Mouse (Mus musculus): ENCODE data around the gene 2410004B18Rik. TPM values are rescaled to one million over a fixed set of nuclear protein-coding genes. Genes with fewer than 3 reads are reported as not detected.

Gene 2410004B18Rik
- polyA plus RNA-seq (2012; fragmentation: generic; extraction: Trizol): 18.7 TPM

DNA sequence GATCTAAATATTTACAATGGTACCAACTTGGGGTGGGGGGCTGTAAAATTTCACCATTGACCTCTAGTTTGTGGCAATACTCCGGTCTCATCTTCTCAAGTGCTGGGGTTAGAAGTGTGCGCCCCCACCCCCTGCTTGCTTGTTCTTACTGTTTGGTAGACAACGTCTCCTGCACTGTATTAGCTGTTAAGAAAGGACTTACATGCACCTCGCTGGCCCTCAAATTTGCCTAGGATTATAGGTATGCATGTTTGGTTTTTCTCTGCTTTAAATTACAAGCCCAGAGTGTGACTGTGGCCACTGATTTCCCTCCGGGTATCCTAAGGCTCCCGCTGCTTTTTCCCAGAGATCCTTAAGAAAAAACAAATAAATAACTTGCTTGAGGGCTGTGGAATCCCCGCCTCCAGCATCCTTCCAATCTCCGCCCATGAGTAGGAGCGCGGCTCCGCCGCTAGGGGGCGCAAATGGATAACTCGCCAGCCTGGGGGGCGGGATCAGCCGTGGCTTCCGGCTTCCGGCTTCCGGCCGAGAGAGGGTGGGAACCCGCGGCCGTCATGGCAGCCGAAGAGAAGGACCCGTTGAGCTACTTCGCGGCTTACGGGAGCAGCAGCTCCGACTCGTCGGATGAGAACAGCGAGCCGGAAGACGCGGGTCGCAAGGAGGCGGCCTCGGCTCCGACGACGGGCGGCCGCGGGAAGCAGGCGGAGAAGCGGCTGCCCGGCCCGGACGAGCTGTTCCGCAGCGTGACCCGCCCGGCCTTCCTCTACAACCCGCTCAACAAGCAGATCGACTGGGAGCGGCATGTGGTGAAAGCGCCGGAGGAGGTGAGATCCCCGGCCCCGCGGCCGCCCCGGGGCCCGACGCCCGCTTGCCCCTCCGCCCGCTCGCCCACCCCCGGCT lies at the start of gene 2410004B18Rik:
Gene 2410004B18Rik (plus strand): TSS at position 510 of the 900 bp plus-strand sequence.
- peak within 1 kb of the TSS; percentile 46 for H3K4me3 ChIP-seq
- H3K27me3 ChIP-seq (ENCODE audit: control insufficient read depth, insufficient read depth, insufficient read length): no peaks in the 10 kb centered on the region
- TF ChIP-seq POLR2A (IDR thresholded peaks at IDR 0.05; ENCODE audit: insufficient read length, low read depth) (peak; percentile 90), POLR2AphosphoS2 (IDR thresholded peaks at IDR 0.05; ENCODE audit: insufficient read length, low read depth) (peak; percentile 94), MAX (IDR thresholded peaks at IDR 0.05; ENCODE audit: low read depth) (no peak), MYOG (IDR thresholded peaks at IDR 0.05; ENCODE audit: control insufficient read depth in 1 of 3, insufficient read depth in 1 of 3, insufficient read length in 2 of 3, low read depth in 2 of 3) (no peak), MYOD1 (IDR thresholded peaks at IDR 0.05; ENCODE audit: control insufficient read depth in 1 of 3, insufficient read length in 2 of 3, low read depth in 2 of 3) (peak in 1 of 3 experiments; percentile 7)
- H3K36me3 ChIP-seq (ENCODE audit: control insufficient read depth, insufficient read depth): peaks cover 22% of the 10 kb centered on the region
- H3K79me2 ChIP-seq (ENCODE audit: control insufficient read depth, insufficient read depth): peaks cover 32% of the 10 kb centered on the region
- H3ac ChIP-seq (ENCODE audit: control insufficient read depth, insufficient read length): peak within 1 kb of the TSS; percentile 18
- peak within 1 kb of the TSS; percentile 86 for H3K4me2 ChIP-seq (ENCODE audit: low read depth)

DNA sequence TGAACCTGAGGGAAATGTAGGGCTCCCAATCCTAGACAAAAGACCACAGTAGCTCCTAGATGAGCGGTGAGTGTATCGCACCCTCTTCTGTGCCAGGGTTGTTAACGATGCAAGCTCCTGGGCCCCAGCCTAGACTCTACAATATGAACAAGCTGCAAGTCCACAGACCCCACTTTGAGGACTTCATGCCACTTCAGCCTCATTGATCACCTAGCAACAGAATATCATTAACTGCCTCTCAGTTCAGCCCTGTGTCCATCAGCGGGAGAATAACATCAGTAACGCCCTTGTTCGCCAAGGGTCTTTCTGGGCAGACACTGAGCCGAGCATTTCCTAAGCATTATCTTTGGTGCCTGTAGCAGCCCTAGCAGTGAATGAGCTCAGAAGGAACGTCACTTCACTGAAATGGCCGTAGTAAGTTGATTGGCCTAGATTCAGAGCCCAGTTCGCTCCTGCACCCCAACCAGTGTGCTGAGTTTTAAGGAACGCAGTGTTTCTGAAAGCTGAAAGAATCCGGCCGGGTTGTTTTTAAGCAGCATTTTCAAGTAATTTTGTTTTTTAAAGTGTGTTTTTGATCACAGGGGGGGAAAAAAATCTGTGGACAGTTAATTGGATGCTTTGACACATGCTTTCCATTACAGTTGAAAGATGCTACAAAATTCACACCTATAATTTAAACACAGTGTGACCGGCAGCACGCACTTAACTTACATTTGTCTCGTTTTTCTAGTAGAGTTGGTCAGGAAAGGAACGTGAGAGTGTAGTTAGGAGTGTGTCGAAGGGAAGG lies 47.3 kb upstream of the 2410004B18Rik start:
- no peak for TF ChIP-seq TCF3 (IDR thresholded peaks at IDR 0.05; ENCODE audit: insufficient read length, low read depth)
- TF ChIP-seq MYOD1 (IDR thresholded peaks at IDR 0.05; ENCODE audit: control insufficient read depth in 1 of 3, insufficient read length in 2 of 3, low read depth in 2 of 3): no peak
- no peak for TF ChIP-seq USF1 (IDR thresholded peaks at IDR 0.05; ENCODE audit: low read depth)
- TF ChIP-seq POLR2A (IDR thresholded peaks at IDR 0.05; ENCODE audit: insufficient read length, low read depth): no peak
- no peak for TF ChIP-seq CEBPB (IDR thresholded peaks at IDR 0.05; ENCODE audit: insufficient read depth, poor library complexity, severe bottlenecking)
- no peak for TF ChIP-seq REST (IDR thresholded peaks at IDR 0.05; ENCODE audit: insufficient read depth, insufficient read length)
- TF ChIP-seq E2F4 (IDR thresholded peaks at IDR 0.05; ENCODE audit: insufficient read depth): no peak
- no peak for TF ChIP-seq SRF (IDR thresholded peaks at IDR 0.05; ENCODE audit: control insufficient read depth, insufficient read length, low read depth)
- no peak for TF ChIP-seq POLR2AphosphoS2 (IDR thresholded peaks at IDR 0.05; ENCODE audit: insufficient read length, low read depth)
- no peak overlapping the region for H3ac ChIP-seq (ENCODE audit: control insufficient read depth, insufficient read length)
- H3K4me3 ChIP-seq: no peak overlapping the region
- H3K36me3 ChIP-seq (ENCODE audit: control insufficient read depth, insufficient read depth): no peaks in the 10 kb centered on the region
- no peak overlapping the region for H3K4me2 ChIP-seq (ENCODE audit: low read depth)
- H3K27me3 ChIP-seq (ENCODE audit: control insufficient read depth, insufficient read depth, insufficient read length): no peaks in the 10 kb centered on the region
- no peaks in the 10 kb centered on the region for H3K79me2 ChIP-seq (ENCODE audit: control insufficient read depth, insufficient read depth)

DNA sequence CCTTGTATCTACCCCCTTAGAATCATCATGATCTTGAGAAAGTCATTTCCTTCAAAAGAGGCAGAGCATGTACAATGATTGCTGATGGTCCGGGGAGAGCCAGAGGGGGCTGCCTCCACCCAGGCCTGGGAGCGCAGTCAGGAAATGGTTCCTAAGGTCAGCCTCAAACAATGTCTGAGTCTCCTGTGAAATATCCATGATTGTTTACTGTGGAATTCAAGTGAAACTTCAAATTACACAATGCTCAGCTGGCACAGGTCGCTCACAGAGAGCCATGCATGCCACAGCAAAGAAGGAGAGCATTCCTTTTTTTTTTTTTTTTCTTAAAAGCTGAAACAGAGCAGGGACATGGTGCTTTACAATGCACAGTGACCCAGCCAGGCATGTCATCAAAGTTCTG lies 45.4 kb upstream of the 2410004B18Rik start:
- Histone ChIP-seq H3K36me3 (ENCODE audit: control insufficient read depth, insufficient read depth) (no peaks in the 10 kb centered on the region), H3K4me2 (ENCODE audit: low read depth) (no peak overlapping the region), H3K4me3 (no peak overlapping the region), H3K79me2 (ENCODE audit: control insufficient read depth, insufficient read depth) (no peaks in the 10 kb centered on the region), H3ac (ENCODE audit: control insufficient read depth, insufficient read length) (no peak overlapping the region), H3K27me3 (ENCODE audit: control insufficient read depth, insufficient read depth, insufficient read length) (no peaks in the 10 kb centered on the region)
- TF ChIP-seq POLR2A (IDR thresholded peaks at IDR 0.05; ENCODE audit: insufficient read length, low read depth): no peak

- Histone ChIP-seq H3K4me2 (ENCODE audit: low read depth) (no peak overlapping the region), H3K79me2 (ENCODE audit: control insufficient read depth, insufficient read depth) (no peaks in the 10 kb centered on the region), H3ac (ENCODE audit: control insufficient read depth, insufficient read length) (no peak overlapping the region), H3K36me3 (ENCODE audit: control insufficient read depth, insufficient read depth) (no peaks in the 10 kb centered on the region), H3K27me3 (ENCODE audit: control insufficient read depth, insufficient read depth, insufficient read length) (no peaks in the 10 kb centered on the region), H3K4me3 (no peak overlapping the region)
- TF ChIP-seq REST (IDR thresholded peaks at IDR 0.05; ENCODE audit: insufficient read depth, insufficient read length) (no peak), USF1 (IDR thresholded peaks at IDR 0.05; ENCODE audit: low read depth) (no peak), MYOD1 (IDR thresholded peaks at IDR 0.05; ENCODE audit: control insufficient read depth in 1 of 3, insufficient read length in 2 of 3, low read depth in 2 of 3) (no peak), POLR2AphosphoS2 (IDR thresholded peaks at IDR 0.05; ENCODE audit: insufficient read length, low read depth) (no peak), TCF3 (IDR thresholded peaks at IDR 0.05; ENCODE audit: insufficient read length, low read depth) (no peak), SRF (IDR thresholded peaks at IDR 0.05; ENCODE audit: control insufficient read depth, insufficient read length, low read depth) (no peak), TCF12 (IDR thresholded peaks at IDR 0.05; ENCODE audit: insufficient read depth, poor library complexity, severe bottlenecking) (no peak)
These were observed 43.7 kb upstream of the 2410004B18Rik start for GRCm38 (mm10) chr3:145894131-145894530.

DNA sequence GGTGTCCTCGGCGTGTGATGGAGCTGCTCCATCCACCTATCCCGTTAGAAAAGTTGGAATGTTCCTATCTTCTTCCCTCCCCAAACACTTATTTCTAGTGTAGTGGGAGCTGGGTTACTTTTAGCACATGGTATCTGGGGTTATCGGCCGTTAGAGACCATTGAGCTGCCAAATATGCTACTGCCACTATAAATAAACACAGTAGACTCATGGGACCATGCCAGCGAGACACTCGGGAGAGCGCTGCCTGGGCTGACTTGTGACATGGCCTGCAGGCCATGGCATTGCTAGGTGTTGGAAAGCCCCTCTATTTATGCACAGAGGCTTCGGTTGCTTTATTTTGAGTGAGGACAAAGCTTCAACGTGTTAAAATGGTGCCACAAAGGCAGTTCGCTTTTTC lies 40.1 kb upstream of the 2410004B18Rik start:
- Histone ChIP-seq H3K36me3 (ENCODE audit: control insufficient read depth, insufficient read depth) (no peaks in the 10 kb centered on the region), H3ac (ENCODE audit: control insufficient read depth, insufficient read length) (no peak overlapping the region), H3K4me3 (no peak overlapping the region), H3K27me3 (ENCODE audit: control insufficient read depth, insufficient read depth, insufficient read length) (no peaks in the 10 kb centered on the region), H3K4me2 (ENCODE audit: low read depth) (no peak overlapping the region), H3K79me2 (ENCODE audit: control insufficient read depth, insufficient read depth) (no peaks in the 10 kb centered on the region)
- no peak for TF ChIP-seq MAX (IDR thresholded peaks at IDR 0.05; ENCODE audit: low read depth)
- TF ChIP-seq MYOG (IDR thresholded peaks at IDR 0.05; ENCODE audit: control insufficient read depth in 1 of 3, insufficient read depth in 1 of 3, insufficient read length in 2 of 3, low read depth in 2 of 3): no peak
- no peak for TF ChIP-seq USF1 (IDR thresholded peaks at IDR 0.05; ENCODE audit: low read depth)
- TF ChIP-seq TCF12 (IDR thresholded peaks at IDR 0.05; ENCODE audit: insufficient read depth, poor library complexity, severe bottlenecking): no peak
- TF ChIP-seq POLR2A (IDR thresholded peaks at IDR 0.05; ENCODE audit: insufficient read length, low read depth): no peak
- no peak for TF ChIP-seq CEBPB (IDR thresholded peaks at IDR 0.05; ENCODE audit: insufficient read depth, poor library complexity, severe bottlenecking)
- TF ChIP-seq SRF (IDR thresholded peaks at IDR 0.05; ENCODE audit: control insufficient read depth, insufficient read length, low read depth): no peak
- TF ChIP-seq MYOD1 (IDR thresholded peaks at IDR 0.05; ENCODE audit: control insufficient read depth in 1 of 3, insufficient read length in 2 of 3, low read depth in 2 of 3): no peak
- TF ChIP-seq TCF3 (IDR thresholded peaks at IDR 0.05; ENCODE audit: insufficient read length, low read depth): no peak
- no peak for TF ChIP-seq POLR2AphosphoS2 (IDR thresholded peaks at IDR 0.05; ENCODE audit: insufficient read length, low read depth)
- TF ChIP-seq REST (IDR thresholded peaks at IDR 0.05; ENCODE audit: insufficient read depth, insufficient read length): no peak
- no peak for TF ChIP-seq E2F4 (IDR thresholded peaks at IDR 0.05; ENCODE audit: insufficient read depth)

All from myocyte (in vitro differentiated cells).